Mouse (Mus musculus) testis, adult 2 months (tissue): ENCODE measurements around the gene Emilin1.

Experiments
- CTCF ChIP-seq: fragments of 200-500 bp; IDR thresholded peaks from 2 replicates; pipeline ENCODE4 v1.5.1; 2012; ENCODE audit warnings: low read depth, mild to moderate bottlenecking, inconsistent platforms, low read length, moderate library complexity; ENCODE audit not compliant: control insufficient read depth, insufficient read depth, insufficient replicate concordance
- POLR2A ChIP-seq: fragments of 200-500 bp; IDR thresholded peaks from 2 replicates; pipeline ENCODE4 v1.6.1; 2012; ENCODE audit warnings: low read depth, mild to moderate bottlenecking, inconsistent platforms, low read length, moderate library complexity; ENCODE audit not compliant: control insufficient read depth

DNA sequence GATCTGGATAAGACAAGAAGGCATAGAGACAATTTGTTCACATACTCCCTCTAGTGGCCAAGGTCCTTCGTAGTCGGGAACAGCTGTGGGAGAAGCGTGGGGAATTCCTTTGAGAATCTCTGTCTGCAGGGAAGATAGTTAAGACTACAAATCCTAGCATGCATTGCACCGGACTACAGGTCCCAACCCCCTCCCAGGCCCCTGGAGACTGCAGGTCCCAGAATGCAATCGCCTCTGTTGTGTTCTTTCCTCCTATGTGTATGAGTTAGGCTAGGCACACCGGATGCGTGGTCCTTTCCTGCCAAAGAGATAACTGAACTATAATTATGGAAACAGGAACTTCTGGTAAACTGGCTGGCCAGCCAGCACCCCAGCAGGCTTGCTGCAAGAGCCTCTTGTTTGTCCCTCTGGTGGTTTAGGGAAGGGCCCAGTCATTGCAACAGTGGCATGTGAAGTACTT, 2.8 kb downstream of the Emilin1 start:
- no peak for TF ChIP-seq CTCF
- no peak for TF ChIP-seq POLR2A
